ENCODE assay signal across 1 mouse cellular context in genomic region chr7:48790117-48790516, GRCm38 (mm10).
TF ChIP-seq lines count a peak whose summit lies in the region.

No protein-coding gene starts in this region.

TF ChIP-seq in MEL, 35 proteins besides CTCF, POLR2A, EP300 and RAD21 (continued from another document):
- TF ChIP-seq POLR2AphosphoS5 (IDR thresholded peaks at IDR 0.05; ENCODE audit: borderline replicate concordance, low read depth, low read length) (no peak), GABPA (IDR thresholded peaks at IDR 0.05; ENCODE audit: low read depth, low read length) (no peak), MYC (IDR thresholded peaks at IDR 0.05; ENCODE audit: low read depth, low read length) (0 out of 2 replicates have a peak, but pooled peaks have one; percentile 30), ZMIZ1 (IDR thresholded peaks at IDR 0.05; ENCODE audit: low read depth, low read length) (no peak), MEF2A (IDR thresholded peaks at IDR 0.05; ENCODE audit: extremely low read depth, insufficient replicate concordance, low read depth, low read length, poor library complexity, severe bottlenecking) (no peak), ZC3H11A (IDR thresholded peaks at IDR 0.05; ENCODE audit: low read depth, low read length) (no peak), MAZ (IDR thresholded peaks at IDR 0.05; ENCODE audit: low read depth, low read length) (0 out of 2 replicates have a peak, but pooled peaks have one; percentile 38), BHLHE40 (IDR thresholded peaks at IDR 0.05; ENCODE audit: borderline replicate concordance, low read depth, low read length) (no peak; the same call in 1 of the 2 replicates), SMC3 (IDR thresholded peaks at IDR 0.05; ENCODE audit: low read depth, low read length) (no peak), KAT2A (conservative IDR thresholded peaks at IDR 0.05; ENCODE audit: low read depth, low read length) (no peak), USF1 (IDR thresholded peaks at IDR 0.05; ENCODE audit: low read depth, low read length) (no peak), HCFC1 (IDR thresholded peaks at IDR 0.05; ENCODE audit: low read depth, low read length) (no peak)
